Mouse (Mus musculus): ENCODE measurements around the gene Akr1b3.
"Not testable (repeated sequence)": the region's sequence is repeated elsewhere in the genome, so short reads cannot be mapped to it uniquely, and the experiment has no call there.

Gene Akr1b3

GRCm38 (mm10) chr6:34316854-34317771 is at the start of gene Akr1b3:
Gene Akr1b3 (minus strand): TSS chr6:34317478.
- peak; percentile 54 to 62 for DNase-seq (ENCODE audit: low spot score in 2 of 2)

- DNase-seq (ENCODE audit: low spot score in 2 of 2): no peak
Measured at GRCm38 (mm10) chr6:34364217-34365136, 47.2 kb upstream of the Akr1b3 start.

- DNase-seq (ENCODE audit: low spot score in 2 of 2): no peak
Measured at GRCm38 (mm10) chr6:34355841-34356240, 38.6 kb upstream of the Akr1b3 start.

GRCm38 (mm10) chr6:34355349-34355747 is 38.1 kb upstream of the Akr1b3 start:
- DNase-seq (ENCODE audit: low spot score in 2 of 2): no peak

- DNase-seq (ENCODE audit: low spot score in 2 of 2): no peak
Measured at GRCm38 (mm10) chr6:34354354-34355348, 37.4 kb upstream of the Akr1b3 start.

- no peak for DNase-seq (ENCODE audit: low spot score in 2 of 2)
Measured at GRCm38 (mm10) chr6:34353658-34354353, 36.5 kb upstream of the Akr1b3 start, which contains the start of gene Akr1b8. Gene Akr1b8 (plus strand): TSS chr6:34354119.

- no peak for DNase-seq (ENCODE audit: low spot score in 2 of 2)
Measured at GRCm38 (mm10) chr6:34352401-34352800, 35.1 kb upstream of the Akr1b3 start.

GRCm38 (mm10) chr6:34351481-34351880 is 34.2 kb upstream of the Akr1b3 start:
- DNase-seq (ENCODE audit: low spot score in 2 of 2): not testable (repeated sequence)

- DNase-seq (ENCODE audit: low spot score in 2 of 2): no peak
Measured at GRCm38 (mm10) chr6:34350037-34350699, 32.9 kb upstream of the Akr1b3 start.

GRCm38 (mm10) chr6:34346096-34346898 is 29.0 kb upstream of the Akr1b3 start:
- peak; percentile 14 to 41 for DNase-seq (ENCODE audit: low spot score in 2 of 2)

GRCm38 (mm10) chr6:34344935-34345334 is 27.7 kb upstream of the Akr1b3 start:
- DNase-seq (ENCODE audit: low spot score in 2 of 2): no peak

GRCm38 (mm10) chr6:34344135-34344850 is 27.0 kb upstream of the Akr1b3 start:
- no peak for DNase-seq (ENCODE audit: low spot score in 2 of 2)

GRCm38 (mm10) chr6:34343426-34343825 is 26.1 kb upstream of the Akr1b3 start:
- DNase-seq (ENCODE audit: low spot score in 2 of 2): no peak

- DNase-seq (ENCODE audit: low spot score in 2 of 2): no peak
Measured at GRCm38 (mm10) chr6:34342476-34342875, 25.2 kb upstream of the Akr1b3 start.

GRCm38 (mm10) chr6:34341991-34342390 is 24.7 kb upstream of the Akr1b3 start:
- DNase-seq (ENCODE audit: low spot score in 2 of 2): no peak

GRCm38 (mm10) chr6:34337799-34338198 is 20.5 kb upstream of the Akr1b3 start:
- no peak for DNase-seq (ENCODE audit: low spot score in 2 of 2)

GRCm38 (mm10) chr6:34334673-34335072 is 17.4 kb upstream of the Akr1b3 start:
- no peak for DNase-seq (ENCODE audit: low spot score in 2 of 2)

GRCm38 (mm10) chr6:34331804-34332203 is 14.5 kb upstream of the Akr1b3 start:
- not testable (repeated sequence) for DNase-seq (ENCODE audit: low spot score in 2 of 2)

Data from spleen, postnatal 14 days (tissue).